Mouse (Mus musculus): Measurements from ENCODE around the gene Dap3. TPM values are rescaled to one million over a fixed set of nuclear protein-coding genes. Genes with fewer than 3 reads are reported as not detected.
"Not testable (repeated sequence)": the region's sequence is repeated elsewhere in the genome, so short reads cannot be mapped to it uniquely, and the experiment has no call there.

Dap3 gene
- 10 to 100 TPM; 62.4 to 76.1 TPM for total RNA-seq (2021)
- long read RNA-seq, experiment 1, full-length matches to known transcripts, result 19 of 29 reads
- long read RNA-seq, experiment 1, partial matches to known transcripts, result 1 of 29 reads
- long read RNA-seq, experiment 1, other reads (novel, unspliced or antisense), result 9 of 29 reads
- long read RNA-seq, experiment 2, full-length matches to known transcripts, result 43 of 59 reads
- long read RNA-seq, experiment 2, partial matches to known transcripts, result 4 of 59 reads
- long read RNA-seq, experiment 2, other reads (novel, unspliced or antisense), result 12 of 59 reads

DNA sequence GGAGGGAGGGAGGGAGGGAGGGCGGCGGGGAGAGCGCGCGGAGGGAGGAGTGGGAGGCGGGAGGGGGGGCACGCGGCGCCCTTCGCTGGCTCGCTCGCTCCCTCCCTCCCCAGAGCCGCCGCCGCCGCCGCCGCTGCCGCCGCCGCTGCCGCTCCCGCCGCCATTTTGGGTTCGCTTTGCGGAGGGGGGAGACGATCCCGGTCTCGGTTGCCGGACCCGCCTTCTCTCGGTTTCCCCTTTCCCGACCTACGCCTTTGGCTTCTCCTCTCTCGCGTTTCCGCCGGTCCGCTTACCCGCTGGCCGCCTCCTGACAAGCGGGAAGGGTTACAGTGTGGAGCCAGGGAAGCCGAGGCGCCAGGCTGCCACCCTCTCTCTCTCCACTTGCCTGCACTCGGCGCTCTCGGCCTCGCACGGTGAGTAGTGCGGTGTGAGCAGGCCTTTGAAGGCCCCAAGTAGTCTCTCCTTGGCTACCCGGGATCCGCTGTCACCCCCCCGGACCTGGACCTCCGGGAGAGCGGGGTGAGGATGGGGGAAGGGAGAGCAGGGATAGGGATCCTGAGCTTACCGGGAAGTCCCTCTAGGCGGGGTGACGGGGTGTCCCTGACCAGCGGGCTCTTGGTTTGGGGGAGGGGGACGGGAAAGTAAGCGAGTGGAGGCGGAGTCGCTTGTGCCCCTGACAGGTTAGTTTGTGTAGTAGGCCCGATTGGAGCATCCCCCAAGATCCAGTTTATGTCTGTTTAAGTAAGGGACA is at the start of gene Dap3, which contains the start of gene Ash1l:
Gene Dap3, minus strand, starts transcription at position 606 of the 751 bp plus-strand sequence.
Gene Ash1l, plus strand, starts transcription at position 47 of the 751 bp plus-strand sequence.
- DNase-seq, result peak; percentile 59 to 77
- intact Hi-C loops (cut with DNase I), result no loop called here

GRCm38 (mm10) chr3:88992793-88993192 is 41.8 kb upstream of the Dap3 start:
- DNase-seq, result no peak
- intact Hi-C loops (cut with DNase I), result no loop called here

GRCm38 (mm10) chr3:88983921-88984381 is 33.0 kb upstream of the Dap3 start:
- no peak for DNase-seq
- intact Hi-C loops (cut with DNase I), result loop anchor here (5.0 kb wide), 1 partner anchor 42 kb away; no protein-coding TSS in a partner anchor

- no peak for DNase-seq
- intact Hi-C loops (cut with DNase I), result loop anchor here (5.0 kb wide), 1 partner anchor 39 kb away; no protein-coding TSS in a partner anchor
Observed at GRCm38 (mm10) chr3:88981206-88982010, 30.4 kb upstream of the Dap3 start.

- no peak for DNase-seq
- intact Hi-C loops (cut with DNase I), result no loop called here
Observed at GRCm38 (mm10) chr3:88975012-88975411, 24.0 kb upstream of the Dap3 start.

DNA sequence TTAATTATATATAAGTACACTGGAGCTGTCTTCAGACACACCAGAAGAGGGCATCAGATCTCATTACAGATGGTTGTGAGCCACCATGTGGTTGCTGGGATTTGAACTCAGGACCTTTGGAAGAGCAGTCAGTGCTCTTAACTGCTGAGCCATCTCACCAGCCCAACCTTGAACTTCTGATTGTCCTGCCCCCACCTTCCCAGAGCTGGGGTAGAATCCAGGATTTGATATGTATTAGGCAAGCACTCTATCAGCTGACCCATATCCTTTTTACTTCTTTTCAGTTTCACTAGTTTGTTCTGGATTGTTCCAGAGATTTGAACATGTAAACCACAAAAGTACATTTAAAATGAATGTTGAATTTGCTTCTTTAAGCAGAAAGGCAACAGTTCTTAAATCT is 12.2 kb upstream of the Dap3 start:
- intact Hi-C loops (cut with DNase I), result not testable (repeated sequence)

DNA sequence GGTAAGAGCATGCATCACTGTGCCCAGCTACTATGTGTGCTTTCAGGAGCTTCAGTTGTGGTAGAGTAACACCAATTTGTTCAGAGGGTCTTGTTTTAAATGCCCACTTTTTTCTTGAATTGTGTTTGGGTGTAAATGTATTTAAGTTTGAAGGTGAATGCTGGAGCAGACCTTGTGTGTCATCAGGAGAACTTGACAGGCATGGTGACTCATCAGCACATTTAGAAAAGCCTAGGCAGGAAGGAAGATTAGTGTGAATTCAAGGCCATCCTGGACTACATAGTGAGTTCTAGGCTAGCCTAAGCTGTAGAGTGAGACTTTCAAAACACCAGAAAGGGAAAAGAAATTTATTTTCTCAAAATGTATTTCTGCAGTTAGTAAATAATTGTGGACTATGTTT is 2.8 kb upstream of the Dap3 start:
- intact Hi-C loops (cut with DNase I), result no loop called here

More for the DNA sequence above, 12.2 kb upstream of the Dap3 start:
- not testable (repeated sequence) for DNase-seq

GRCm38 (mm10) chr3:88953246-88953645 is 2.3 kb upstream of the Dap3 start:
- DNase-seq, result no peak
- intact Hi-C loops (cut with DNase I), result no loop called here

More for the DNA sequence above, 2.8 kb upstream of the Dap3 start:
- DNase-seq, result no peak

GRCm38 (mm10) chr3:88951327-88951800 is 383 bp upstream of the Dap3 start:
- intact Hi-C loops (cut with DNase I), result no loop called here
- DNase-seq, result no peak

- intact Hi-C loops (cut with DNase I), result no loop called here
Observed at GRCm38 (mm10) chr3:88949786-88950575, 1.0 kb downstream of the Dap3 start.

DNA sequence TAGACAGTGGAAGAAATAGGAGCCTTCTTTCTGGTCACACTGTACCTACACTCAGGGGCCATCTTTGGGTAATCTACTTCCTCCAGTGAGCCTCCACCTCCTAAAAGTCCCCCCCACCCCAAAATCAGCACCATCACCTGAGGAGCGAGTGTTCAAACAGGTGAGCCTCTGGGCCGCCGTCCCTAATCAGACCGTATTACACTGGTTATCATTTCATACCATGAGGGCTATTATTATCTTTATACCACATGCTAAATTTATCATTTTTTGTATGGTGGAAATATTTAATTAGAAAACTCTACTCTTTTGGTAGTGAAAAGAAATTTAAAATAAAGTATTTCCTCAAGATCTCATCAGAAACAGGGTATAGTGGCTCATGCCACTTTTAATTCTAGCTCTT is 6.9 kb downstream of the Dap3 start:
- intact Hi-C loops (cut with DNase I), result loop anchor here (5.0 kb wide), 1 partner anchor 38 kb away; no protein-coding TSS in a partner anchor
- no peak for DNase-seq

More at GRCm38 (mm10) chr3:88949786-88950575, 1.0 kb downstream of the Dap3 start:
- peak; percentile 81 to 93 for DNase-seq

GRCm38 (mm10) chr3:88942316-88942880 is 8.6 kb downstream of the Dap3 start:
- no peak for DNase-seq
- intact Hi-C loops (cut with DNase I), result loop anchor here (5.0 kb wide), 1 partner anchor 40 kb away; no protein-coding TSS in a partner anchor

GRCm38 (mm10) chr3:88939749-88940148 is 11.2 kb downstream of the Dap3 start:
- DNase-seq, result no peak
- intact Hi-C loops (cut with DNase I), result loop anchor here (5.0 kb wide), 3 partner anchors 43 to 93 kb away; no protein-coding TSS in a partner anchor

DNA sequence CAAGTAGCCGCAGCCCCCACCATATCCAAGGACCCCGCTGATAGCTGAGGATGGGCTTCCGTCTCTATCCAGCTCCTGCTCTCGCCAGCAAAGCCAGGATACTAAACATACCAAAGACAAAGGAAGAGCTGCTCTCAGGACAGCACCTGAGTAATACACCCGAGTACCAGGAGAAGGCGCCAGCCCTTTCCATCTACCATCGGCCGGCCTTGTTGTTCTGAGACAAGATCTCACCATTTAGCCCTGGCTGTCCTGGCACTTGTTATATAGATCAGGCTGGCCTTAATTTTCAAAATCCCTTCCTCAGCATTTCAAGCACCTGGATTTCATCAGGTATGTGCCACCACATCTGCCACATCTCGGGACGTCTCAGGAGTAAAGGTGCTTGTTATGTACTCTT is 11.9 kb downstream of the Dap3 start:
- intact Hi-C loops (cut with DNase I), result loop anchor here (5.0 kb wide), 2 partner anchors 73 to 93 kb away; no protein-coding TSS in a partner anchor
- no peak for DNase-seq

DNA sequence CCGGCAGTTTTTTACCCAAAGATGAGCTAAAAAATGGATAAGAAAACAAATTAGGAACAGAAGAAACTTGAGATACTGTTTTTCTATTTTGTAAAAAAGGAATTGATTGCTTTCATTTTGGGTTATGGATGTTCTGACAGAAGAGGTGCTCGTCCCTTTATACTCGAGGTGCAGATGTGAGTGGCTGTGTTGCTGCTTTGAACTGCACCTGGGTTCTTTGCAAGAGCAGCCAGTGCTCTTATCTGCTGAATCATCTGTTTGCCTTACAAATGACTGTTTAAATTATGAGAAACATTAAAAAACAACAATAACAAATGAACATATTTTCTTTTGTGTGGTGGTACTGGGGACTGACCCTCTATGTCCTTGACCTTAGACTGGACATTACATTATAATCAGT is 21.5 kb downstream of the Dap3 start:
- intact Hi-C loops (cut with DNase I), result no loop called here
- DNase-seq, result no peak

- intact Hi-C loops (cut with DNase I), result no loop called here
- no peak for DNase-seq
Observed at GRCm38 (mm10) chr3:88925651-88926050, 25.3 kb downstream of the Dap3 start.

DNA sequence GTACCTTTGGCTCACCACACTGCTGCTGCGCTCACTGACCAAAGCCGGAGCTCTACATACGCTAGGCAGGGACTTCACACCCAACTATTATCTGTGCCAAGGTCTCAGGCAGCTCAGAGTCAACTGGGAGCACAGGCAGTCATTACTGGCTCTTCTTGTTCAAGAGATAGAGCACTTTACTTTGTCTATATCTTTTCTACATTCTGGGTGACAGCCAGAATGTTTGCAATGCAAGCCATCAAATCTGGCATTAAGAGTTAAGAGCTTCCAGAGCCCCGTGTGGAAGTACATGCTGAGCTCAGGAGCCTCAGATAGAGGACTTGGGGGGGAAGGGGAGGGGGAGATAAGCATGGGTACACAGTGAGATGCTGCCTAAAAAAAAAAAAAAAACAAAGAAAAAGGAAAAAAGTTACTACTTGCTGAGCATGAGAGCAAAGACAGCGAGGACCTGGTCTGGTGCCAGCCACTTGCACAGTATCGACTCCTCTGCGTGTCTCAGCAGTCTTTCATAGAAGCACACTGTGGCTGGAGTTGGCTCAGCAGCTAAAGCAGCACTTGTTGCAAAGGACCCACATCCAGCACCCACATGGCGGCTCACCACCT is 26.9 kb downstream of the Dap3 start:
- intact Hi-C loops (cut with DNase I), result no loop called here
- DNase-seq, result no peak

GRCm38 (mm10) chr3:88921411-88921810 is 29.6 kb downstream of the Dap3 start:
- DNase-seq, result no peak
- intact Hi-C loops (cut with DNase I), result no loop called here

DNA sequence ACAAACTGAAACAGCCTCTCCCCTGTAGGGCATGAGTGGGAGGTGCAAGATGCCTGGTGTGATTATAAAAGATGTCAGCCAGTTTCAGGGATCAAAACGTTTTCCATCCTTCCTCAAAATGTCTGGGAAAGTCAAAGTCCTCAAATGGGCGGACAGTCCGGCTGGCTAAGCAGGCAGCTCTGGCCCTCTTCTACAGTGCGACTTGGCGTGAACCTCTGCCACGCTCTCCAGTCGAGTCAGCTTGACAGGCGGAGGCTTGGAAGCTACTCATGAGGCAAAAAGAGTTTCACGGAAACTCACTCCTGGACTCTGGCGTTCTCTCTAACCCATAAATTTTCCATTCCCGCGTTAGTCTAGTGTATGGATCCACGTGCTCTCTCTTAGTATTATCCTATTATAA is 32.0 kb downstream of the Dap3 start:
- no peak for DNase-seq
- intact Hi-C loops (cut with DNase I), result no loop called here
